Mouse (Mus musculus): ENCODE results near the gene Fjx1.

Fjx1 gene

DNA sequence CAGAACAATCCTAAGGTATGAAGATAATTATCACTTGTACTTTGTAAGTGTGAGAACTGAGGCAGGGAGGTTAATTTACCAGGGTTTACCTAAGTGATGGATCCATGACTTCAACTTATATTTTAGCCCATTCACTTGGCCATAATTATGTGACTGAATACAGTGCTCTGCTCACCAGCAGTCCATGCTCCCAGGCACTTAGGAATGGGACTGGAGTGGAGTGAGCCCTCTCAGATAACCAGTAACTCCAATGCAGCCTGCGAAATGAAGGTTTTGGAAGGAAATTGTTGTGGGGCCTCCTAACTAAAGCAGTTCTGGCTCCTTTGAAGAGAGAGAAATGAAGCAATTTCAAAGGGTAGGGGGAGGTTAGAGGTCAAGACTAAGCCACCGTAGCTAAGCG lies 25.9 kb downstream of the Fjx1 start:
- DNase-seq (ENCODE audit: low spot score in 2 of 2) = no peak

DNA sequence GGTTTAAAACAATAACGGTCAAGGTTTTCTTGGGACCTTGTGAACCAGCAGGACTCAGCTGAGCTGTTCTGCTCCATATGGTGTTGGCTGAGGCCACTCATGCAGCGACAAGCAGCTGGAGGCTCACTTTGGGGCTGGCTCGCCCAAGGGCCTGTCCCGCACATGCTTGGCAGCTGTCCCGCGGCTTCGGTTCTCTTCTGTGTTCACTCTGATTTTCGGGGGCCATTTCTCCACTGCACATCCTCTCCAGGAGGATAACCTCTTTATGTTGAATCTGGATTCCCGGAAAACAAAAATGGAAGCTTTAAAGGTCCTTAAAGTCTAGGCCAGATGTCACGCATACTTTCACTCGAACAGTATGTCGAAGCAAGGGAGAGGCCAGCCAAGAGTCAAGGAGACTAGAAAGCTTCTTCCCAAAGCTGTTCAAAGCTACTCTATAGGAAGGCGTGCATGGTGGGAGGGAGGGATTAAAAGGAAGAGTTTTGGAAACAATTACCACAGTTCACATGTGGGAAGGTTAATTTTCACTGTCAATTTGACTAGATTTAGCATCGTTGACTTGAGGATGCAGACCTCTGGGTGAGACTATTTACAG lies 36.1 kb downstream of the Fjx1 start:
- DNase-seq (ENCODE audit: low spot score in 2 of 2) = no peak

DNA sequence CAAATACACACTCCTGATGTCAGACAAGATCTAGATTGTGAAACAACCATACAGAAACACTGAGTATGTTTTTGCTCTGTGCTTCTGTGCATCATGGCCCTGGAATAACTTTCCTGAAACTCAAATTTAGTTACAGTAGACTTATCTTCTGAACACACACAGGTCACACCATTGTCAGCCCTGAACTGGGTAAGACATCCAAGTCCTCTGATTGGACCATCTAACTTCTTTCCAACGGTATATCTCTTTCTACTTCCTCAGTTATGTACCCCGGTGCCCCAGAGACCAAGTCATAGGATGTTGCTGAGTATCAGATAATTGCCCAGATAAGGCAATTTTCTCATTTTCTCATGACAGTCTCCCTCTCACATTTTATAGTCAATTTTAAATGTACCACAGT lies 39.6 kb downstream of the Fjx1 start:
- DNase-seq (ENCODE audit: low spot score in 2 of 2) = no peak

DNA sequence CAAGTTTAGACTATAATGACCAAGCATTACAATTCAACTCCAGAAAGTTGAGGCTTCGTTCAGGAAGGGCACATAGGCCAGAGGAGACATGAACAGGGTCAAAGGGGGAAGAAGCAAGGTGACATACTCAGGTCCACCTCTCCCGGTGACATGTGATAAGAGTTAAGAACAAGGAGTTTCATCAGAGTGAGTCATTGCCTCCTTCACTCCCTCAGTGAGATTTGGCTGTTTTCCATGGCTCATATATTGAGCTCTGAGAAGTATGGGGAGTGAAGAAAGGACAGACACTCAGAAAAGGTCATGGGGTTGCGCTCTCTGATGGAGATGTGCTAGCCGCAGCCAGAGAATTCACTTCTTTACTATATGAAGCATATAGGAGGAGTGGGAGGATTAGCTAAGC lies 41.7 kb downstream of the Fjx1 start:
- DNase-seq (ENCODE audit: low spot score in 2 of 2) = no peak

DNA sequence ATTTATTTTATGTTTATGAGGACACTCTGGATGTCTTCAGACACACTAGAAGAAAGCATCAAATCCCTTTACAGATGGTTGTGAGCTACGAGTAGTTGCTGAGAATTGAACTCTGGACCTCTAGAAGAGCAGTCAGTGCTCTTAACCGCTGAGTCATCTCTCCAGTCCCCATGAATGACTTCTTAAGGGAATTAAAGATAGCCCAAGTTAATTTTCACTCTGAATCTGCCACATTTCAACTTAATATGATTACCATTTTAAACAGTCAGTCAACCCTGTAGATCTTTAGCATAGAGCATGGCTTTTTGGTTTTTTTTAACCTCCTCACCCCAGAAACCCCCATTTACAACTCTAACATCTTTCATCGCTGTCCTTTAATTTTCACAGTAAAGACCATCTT lies 42.6 kb downstream of the Fjx1 start:
- DNase-seq (ENCODE audit: low spot score in 2 of 2) = no peak

DNA sequence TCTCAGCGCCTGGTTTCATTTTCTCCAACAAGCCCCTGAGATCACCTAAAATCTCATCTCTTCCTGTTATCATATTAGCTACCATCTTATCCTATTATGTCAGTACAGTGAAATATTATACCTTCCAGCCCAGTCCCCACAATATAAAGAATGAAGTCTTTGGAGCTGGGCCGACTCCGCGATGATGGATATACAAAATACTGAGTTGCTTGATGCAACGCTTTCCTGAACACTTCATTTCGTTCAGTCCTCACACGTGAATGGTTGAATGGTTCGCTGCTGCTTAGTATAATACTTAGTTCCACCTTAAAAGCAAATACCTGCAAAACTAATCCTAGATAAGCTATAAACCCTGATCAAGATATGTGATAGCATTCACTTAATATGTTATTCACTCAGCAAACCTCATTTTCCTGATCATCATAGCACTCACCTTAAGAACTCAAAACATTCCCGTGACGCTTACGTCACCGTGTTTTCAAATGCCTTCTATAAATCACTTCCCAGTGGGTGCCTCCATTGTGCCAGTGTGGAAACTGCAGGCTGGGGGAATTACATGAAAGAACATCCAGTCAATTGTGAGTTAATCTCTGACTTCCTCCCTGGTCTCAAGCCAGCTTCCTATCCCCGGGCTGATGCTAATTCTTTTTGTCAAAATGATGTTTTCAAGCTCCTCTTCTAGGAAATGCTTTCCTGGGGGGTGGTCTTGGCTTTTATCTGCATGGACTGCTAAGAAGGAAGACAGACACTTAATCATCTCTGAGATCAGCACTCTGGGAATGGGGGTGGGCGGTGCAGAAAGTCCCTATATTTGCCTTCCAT lies 44.7 kb downstream of the Fjx1 start, which contains the start of gene Trim44:
Gene Trim44, minus strand, starts transcription at position 466 of the 822 bp plus-strand sequence.
- no peak for DNase-seq (ENCODE audit: low spot score in 2 of 2)

DNA sequence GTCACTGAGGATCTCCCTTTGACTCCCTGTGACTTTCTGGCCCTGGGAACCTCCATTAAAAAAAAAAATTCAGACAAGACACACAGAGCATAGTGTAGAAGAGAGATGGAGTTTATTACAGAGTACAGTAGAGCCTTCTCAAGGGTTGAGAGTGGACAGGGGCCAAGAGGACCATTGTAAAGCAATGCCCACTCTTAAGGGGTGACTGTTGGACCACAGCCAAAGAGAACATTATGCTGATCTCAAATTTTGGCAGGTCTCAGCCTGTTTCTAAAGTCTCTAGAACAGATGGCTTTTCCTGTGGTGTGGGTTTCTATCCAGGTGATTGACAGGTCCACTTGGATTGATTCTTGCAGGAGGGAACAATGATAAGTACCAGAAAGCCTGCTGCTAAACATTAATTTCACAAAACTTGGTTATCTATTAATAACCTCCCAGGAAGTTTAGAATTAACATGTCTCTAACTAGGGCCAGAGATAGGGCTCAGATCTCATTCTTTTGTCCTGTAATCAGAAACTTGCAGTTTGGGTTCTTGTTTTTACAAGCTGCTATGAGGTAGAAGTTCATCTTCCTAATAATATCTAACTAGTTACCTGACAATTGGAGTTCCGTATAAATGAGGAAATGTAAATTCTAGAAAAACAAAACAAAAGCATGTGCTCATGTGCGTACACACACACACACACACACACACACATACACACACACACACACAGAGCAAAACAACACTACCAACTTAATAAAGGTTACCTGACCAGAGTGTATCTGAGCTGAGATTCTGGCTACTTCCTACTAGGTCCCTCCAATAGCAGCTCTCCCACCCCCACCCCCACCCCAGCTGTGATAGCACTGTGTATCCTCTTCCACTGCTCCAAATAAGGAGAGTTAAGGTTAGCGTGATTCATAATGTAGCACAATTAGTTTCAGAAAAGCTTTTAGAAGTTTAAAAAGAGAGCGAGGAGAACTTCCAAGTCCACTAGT lies 45.7 kb downstream of the Fjx1 start:
- no peak for DNase-seq (ENCODE audit: low spot score in 2 of 2)

DNA sequence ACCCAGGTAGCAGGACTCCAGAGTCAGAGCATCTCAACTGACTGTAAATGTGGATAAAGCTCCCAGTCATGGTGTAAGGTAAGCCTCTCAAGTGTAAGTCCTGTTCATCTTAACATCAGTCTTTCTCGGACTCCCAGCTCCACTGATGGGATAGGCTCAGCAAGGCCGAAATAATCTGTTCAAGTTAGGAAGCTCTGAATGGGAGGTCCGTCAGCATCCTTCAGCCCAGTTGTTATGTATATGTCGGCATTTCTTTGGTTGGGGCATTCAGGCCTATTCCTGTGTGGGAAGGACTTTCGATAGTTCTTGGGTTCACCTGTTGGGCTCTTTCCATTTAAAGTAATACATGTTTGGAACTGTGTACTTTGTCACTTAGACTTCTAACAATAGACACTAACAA lies 48.3 kb downstream of the Fjx1 start:
- no peak for DNase-seq (ENCODE audit: low spot score in 2 of 2)

DNA sequence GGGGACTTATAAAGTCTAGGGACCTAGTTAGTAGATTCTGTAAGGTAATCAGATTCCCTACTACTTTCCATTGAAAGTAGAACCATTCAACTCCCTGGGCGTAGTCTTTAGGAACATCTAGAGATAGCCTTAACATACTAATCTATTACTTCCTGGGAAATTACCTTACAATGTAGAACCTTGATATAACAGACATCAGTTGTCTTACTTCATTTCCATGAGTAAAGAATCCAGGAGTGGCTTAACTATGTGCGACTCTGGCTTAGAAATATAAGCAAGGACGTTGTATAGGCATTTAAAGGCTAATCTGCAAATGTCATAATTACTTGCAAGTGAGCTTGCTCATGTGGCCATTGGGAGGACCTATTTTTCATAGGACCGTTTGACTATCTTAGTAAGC lies 49.0 kb downstream of the Fjx1 start:
- DNase-seq (ENCODE audit: low spot score in 2 of 2) = no peak

DNA sequence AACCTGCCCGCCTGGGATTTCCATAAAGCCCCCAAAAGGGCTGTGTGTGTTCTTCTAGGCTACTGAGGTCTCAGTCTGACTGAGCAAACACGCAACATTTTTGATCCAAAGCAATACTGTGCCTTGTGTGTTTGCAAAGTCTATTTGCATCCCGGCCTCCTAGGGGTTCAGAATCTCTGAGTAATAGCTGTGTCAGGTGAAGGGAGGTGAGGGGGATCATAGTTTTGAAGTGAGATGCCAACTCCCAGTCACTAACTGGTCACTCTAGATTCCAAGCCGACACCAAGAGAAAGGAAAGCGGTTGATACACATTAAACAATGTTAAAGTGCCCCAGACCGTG lies 51.0 kb downstream of the Fjx1 start:
- no peak for DNase-seq (ENCODE audit: low spot score in 2 of 2)

DNA sequence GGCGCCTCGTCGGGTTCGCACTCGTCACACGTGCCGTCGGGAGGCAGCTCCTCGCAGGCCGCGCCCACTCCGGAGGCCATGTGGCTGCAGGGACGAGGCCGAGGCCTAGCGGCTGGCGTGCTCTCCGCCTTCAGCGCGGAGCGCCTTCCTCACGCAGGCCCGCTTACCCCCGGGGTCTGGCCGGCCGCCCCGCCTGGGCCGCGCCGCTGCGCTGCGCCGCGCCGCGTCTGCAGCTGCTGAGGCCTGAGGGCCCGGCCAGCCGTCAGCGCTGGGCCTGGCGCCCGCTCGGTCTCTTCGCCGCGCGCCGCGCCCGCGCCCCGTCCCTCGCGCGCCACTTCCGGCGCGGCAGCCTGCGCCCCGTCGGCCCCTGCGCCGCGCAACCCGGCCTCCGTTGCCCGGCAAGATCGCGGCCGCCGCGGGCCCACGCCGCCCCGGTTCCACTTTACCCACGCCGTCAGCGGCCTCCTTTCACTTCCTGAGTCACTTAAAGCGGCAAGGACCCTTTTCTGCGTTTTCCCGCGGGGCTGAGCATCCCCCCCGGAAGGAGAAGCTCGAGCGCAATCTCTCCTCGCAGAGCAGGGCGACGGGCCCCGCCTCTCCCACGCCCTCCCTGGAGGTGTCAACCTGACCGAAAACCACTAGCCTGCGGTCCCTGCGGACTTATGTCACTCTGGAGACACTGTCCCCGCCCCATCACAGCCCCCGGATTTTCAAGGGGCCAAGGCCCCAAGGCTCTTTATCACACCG lies 51.5 kb downstream of the Fjx1 start:
- DNase-seq (ENCODE audit: low spot score in 2 of 2) = peak; percentile 89 to 91

DNA sequence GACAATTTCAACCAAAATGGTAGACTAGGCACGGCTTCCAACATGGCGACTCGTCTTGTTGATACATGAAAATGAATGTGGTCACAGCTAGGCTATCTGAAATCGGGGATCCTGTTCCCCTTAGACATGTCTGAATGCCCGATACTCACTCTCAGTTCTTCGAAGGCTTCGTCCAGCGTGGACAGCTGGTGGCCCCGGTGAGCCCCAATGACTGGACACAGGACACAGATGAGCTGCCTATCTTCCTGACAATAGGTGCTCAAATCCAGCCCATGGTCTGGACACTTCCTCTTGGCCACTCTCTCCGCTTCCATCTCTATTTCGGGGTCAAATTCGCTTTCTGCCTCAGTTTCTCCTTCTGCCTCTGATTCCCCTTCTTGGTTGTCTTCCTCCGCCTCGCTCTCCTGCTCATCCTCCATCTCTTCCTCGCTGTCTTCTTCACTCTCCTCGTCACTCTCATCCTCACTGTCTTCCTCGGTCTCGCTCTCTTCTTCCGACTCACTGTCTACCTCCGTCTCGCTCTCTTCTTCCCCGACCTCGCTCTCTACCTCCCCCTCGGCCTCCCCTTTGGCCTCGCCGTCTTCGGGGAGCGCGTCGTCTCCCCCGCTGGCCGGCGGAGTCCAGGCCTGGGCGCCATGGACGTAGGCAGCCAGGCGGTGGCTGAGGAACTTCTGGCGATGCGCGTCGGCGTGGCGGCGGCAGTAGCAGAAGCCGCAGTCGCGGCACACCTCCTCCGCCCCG lies 52.3 kb downstream of the Fjx1 start:
- no peak for DNase-seq (ENCODE audit: low spot score in 2 of 2)

All from right cerebral cortex, adult 2 months (tissue).